Mouse (Mus musculus) MEL (cell line): ENCODE data around the gene Pitpnb. TPM values are rescaled to one million over a fixed set of nuclear protein-coding genes. Genes with fewer than 3 reads are reported as not detected.

Experiments
- DNase-seq: peaks from one replicate; pipeline ENCODE4 v3.0.0; 2011; ENCODE audit warnings: low read depth, low spot score
- H3K27ac ChIP-seq: 2 replicates; pipeline ENCODE4 v1.5.1; 2012; ENCODE audit warnings: low read depth, mild to moderate bottlenecking, control low read depth, low read length, moderate library complexity; ENCODE audit not compliant: control insufficient read depth
- H3K27me3 ChIP-seq, 2 experiments: fragments of 150-350 bp in 1 of 2; sonication (generic) in 1 of 2; 2 replicates each; pipeline ENCODE4 v1.6.1; 2012; ENCODE audit warnings: low read length in 2 of 2, mild to moderate bottlenecking in 2 of 2, improper control_type of control experiment in 1 of 2, moderate library complexity in 1 of 2; ENCODE audit not compliant: insufficient read depth in 2 of 2, control insufficient read depth in 1 of 2
- H3K36me3 ChIP-seq, 2 experiments: 2 replicates each; pipeline ENCODE4 v1.6.1; 2012 to 2014; ENCODE audit warnings: low read length in 2 of 2, improper control_type of control experiment in 1 of 2, inconsistent platforms in 1 of 2, mild to moderate bottlenecking in 1 of 2; ENCODE audit not compliant: insufficient read depth in 2 of 2, control insufficient read depth in 1 of 2
- H3K4me1 ChIP-seq, 2 experiments: fragments of 150-350 bp in 1 of 2; sonication (generic) in 1 of 2; 2 replicates each; pipeline ENCODE4 v1.6.1; 2012; ENCODE audit warnings: low read length in 2 of 2, improper control_type of control experiment in 1 of 2, mild to moderate bottlenecking in 1 of 2; ENCODE audit not compliant: insufficient read depth in 2 of 2, control insufficient read depth in 1 of 2
- H3K4me3 ChIP-seq, 2 experiments: fragments of 150-350 bp in 1 of 2; sonication (generic) in 1 of 2; 2 replicates each; pipeline ENCODE4 v1.5.1; 2012; ENCODE audit warnings: low read depth in 2 of 2, low read length in 2 of 2, mild to moderate bottlenecking in 2 of 2, moderate library complexity in 2 of 2, control low read depth in 1 of 2, improper control_type of control experiment in 1 of 2; ENCODE audit not compliant: control insufficient read depth in 1 of 2, insufficient read depth in 1 of 2
- H3K79me2 ChIP-seq: 2 replicates; pipeline ENCODE4 v1.6.1; 2012; ENCODE audit warnings: mild to moderate bottlenecking, low read length, moderate library complexity; ENCODE audit not compliant: control insufficient read depth, poor library complexity, insufficient read depth
- H3K9ac ChIP-seq: 2 replicates; pipeline ENCODE4 v1.6.1; 2012; ENCODE audit warnings: low read depth, mild to moderate bottlenecking, control low read depth, low read length, moderate library complexity; ENCODE audit not compliant: control insufficient read depth, poor library complexity, severe bottlenecking
- H3K9me3 ChIP-seq: fragments of 150-350 bp; sonication (generic); replicated peaks from 2 replicates; pipeline ENCODE4 v1.6.1; 2012; ENCODE audit warnings: mild to moderate bottlenecking, low read length, improper control_type of control experiment, moderate library complexity; ENCODE audit not compliant: insufficient read depth
- BHLHE40 ChIP-seq: IDR thresholded peaks from 2 replicates; pipeline ENCODE4 v1.6.1; 2012; ENCODE audit warnings: low read depth, mild to moderate bottlenecking, inconsistent platforms, low read length, improper control_type of control experiment, borderline replicate concordance
- CTCF ChIP-seq, 3 experiments: IDR thresholded peaks in 2 of 3; conservative IDR thresholded peaks in 1 of 3; 2 replicates each; pipeline ENCODE4 v1.5.1; 2011 to 2012; ENCODE audit warnings: low read length in 3 of 3, low read depth in 2 of 3, mild to moderate bottlenecking in 2 of 3, improper control_type of control experiment in 1 of 3, inconsistent platforms in 1 of 3, mixed read lengths in 1 of 3, moderate library complexity in 1 of 3; ENCODE audit not compliant: control insufficient read depth in 1 of 3, insufficient read depth in 1 of 3, poor library complexity in 1 of 3, severe bottlenecking in 1 of 3
- ELF1 ChIP-seq: IDR thresholded peaks from 2 replicates; pipeline ENCODE4 v1.6.1; 2014; ENCODE audit warnings: low read depth, mild to moderate bottlenecking, inconsistent platforms, low read length, improper control_type of control experiment, moderate library complexity
- GATA1 ChIP-seq: IDR thresholded peaks from 2 replicates; pipeline ENCODE4 v1.6.1; 2011; ENCODE audit warnings: low read depth, low read length, improper control_type of control experiment
- HCFC1 ChIP-seq: IDR thresholded peaks from 2 replicates; pipeline ENCODE4 v1.6.1; 2012; ENCODE audit warnings: low read depth, mild to moderate bottlenecking, inconsistent platforms, low read length, improper control_type of control experiment, moderate library complexity
- MAZ ChIP-seq: IDR thresholded peaks from 2 replicates; pipeline ENCODE4 v1.6.1; 2012; ENCODE audit warnings: low read depth, mild to moderate bottlenecking, inconsistent platforms, low read length, improper control_type of control experiment
- MXI1 ChIP-seq: IDR thresholded peaks from 2 replicates; pipeline ENCODE4 v1.6.1; 2011; ENCODE audit warnings: mild to moderate bottlenecking, low read depth, low read length, improper control_type of control experiment
- MYC ChIP-seq: IDR thresholded peaks from 2 replicates; pipeline ENCODE4 v1.6.1; 2011; ENCODE audit warnings: low read depth, mild to moderate bottlenecking, low read length, improper control_type of control experiment, moderate library complexity
- POLR2A ChIP-seq, 2 experiments: IDR thresholded peaks; 2 replicates each; pipeline ENCODE4 v1.6.1; 2011 to 2012; ENCODE audit warnings: low read length in 2 of 2, mild to moderate bottlenecking in 2 of 2, control low read depth in 1 of 2, improper control_type of control experiment in 1 of 2, low read depth in 1 of 2, moderate library complexity in 1 of 2; ENCODE audit not compliant: control insufficient read depth in 1 of 2, insufficient read depth in 1 of 2, poor library complexity in 1 of 2
- POLR2AphosphoS5 ChIP-seq: IDR thresholded peaks from 2 replicates; pipeline ENCODE4 v1.6.1; 2012; ENCODE audit warnings: low read depth, borderline replicate concordance, mild to moderate bottlenecking, inconsistent platforms, low read length, moderate library complexity, mixed read lengths
- TCF12 ChIP-seq: IDR thresholded peaks from 2 replicates; pipeline ENCODE4 v1.6.1; 2014; ENCODE audit warnings: low read depth, mild to moderate bottlenecking, inconsistent platforms, low read length, improper control_type of control experiment, moderate library complexity
- USF1 ChIP-seq: IDR thresholded peaks from 2 replicates; pipeline ENCODE4 v1.6.1; 2014; ENCODE audit warnings: low read depth, mild to moderate bottlenecking, inconsistent platforms, low read length, improper control_type of control experiment, moderate library complexity
- USF2 ChIP-seq, 2 experiments: IDR thresholded peaks; 2 replicates each; pipeline ENCODE4 v1.6.1; 2011 to 2012; ENCODE audit warnings: improper control_type of control experiment in 2 of 2, low read length in 2 of 2, borderline replicate concordance in 1 of 2, inconsistent platforms in 1 of 2, low read depth in 1 of 2, mild to moderate bottlenecking in 1 of 2; ENCODE audit not compliant: insufficient read depth in 1 of 2
- ZC3H11A ChIP-seq: IDR thresholded peaks from 2 replicates; pipeline ENCODE4 v1.6.1; 2012; ENCODE audit warnings: low read depth, mild to moderate bottlenecking, inconsistent platforms, low read length, improper control_type of control experiment
- ZKSCAN1 ChIP-seq: IDR thresholded peaks from 2 replicates; pipeline ENCODE4 v1.6.1; 2012; ENCODE audit warnings: low read depth, mild to moderate bottlenecking, inconsistent platforms, low read length, improper control_type of control experiment, moderate library complexity
- ZNF384 ChIP-seq: IDR thresholded peaks from 2 replicates; pipeline ENCODE4 v1.6.1; 2012; ENCODE audit warnings: low read depth, mild to moderate bottlenecking, inconsistent platforms, low read length, improper control_type of control experiment
- polyA plus RNA-seq, 2 experiments: library from polyadenylated mRNA; stranded (reverse) in 1 of 2; unstranded in 1 of 2; fragments of >175 nt in 1 of 2; fragments of >200 nt in 1 of 2; gene quantifications; 2 replicates each; pipeline versions ENCODE4 v1.2.1 to v1.2.4; 2012; ENCODE audit warnings: low replicate concordance in 2 of 2, low read depth in 1 of 2; ENCODE audit not compliant: insufficient read length in 2 of 2, insufficient read depth in 1 of 2, missing spikeins in 1 of 2
- total RNA-seq: library from RNA; depleted of rRNA; stranded (reverse); fragments of 300-350 nt; gene quantifications from 2 replicates; pipeline ENCODE4 v1.2.3, GENCODE M21; 2012

Gene Pitpnb
- total and polyA plus RNA-seq, 3 experiments, result 21.8 to 111 (median 88.5) TPM

DNA sequence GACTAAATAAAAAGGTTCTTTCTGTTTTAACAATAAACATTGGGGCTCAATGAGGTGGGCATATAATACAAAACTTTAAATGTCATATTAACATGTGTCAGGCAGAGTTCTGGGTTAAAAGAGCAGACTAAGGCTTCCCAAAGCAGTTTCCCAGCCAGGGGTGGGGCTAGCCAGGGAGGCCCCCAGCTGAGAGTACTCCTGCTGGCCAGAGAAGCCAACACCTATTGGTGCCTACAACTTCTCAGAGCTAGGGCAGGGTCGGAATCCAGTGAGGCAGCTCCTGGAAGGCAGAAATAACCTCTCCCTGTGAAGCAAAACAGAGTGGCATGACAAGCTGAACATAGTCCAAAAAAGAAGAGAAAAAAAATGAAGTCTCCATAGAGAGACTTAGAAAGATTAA lies 11.6 kb upstream of the Pitpnb start:
- H3K27me3 ChIP-seq, result peaks cover 0 to 8% of the 10 kb centered on the region in 2 experiments; a peak in 3 of 4 replicates
- H3K4me3 ChIP-seq, result no peak overlapping the region
- H3K27ac ChIP-seq, result no peak overlapping the region
- H3K36me3 ChIP-seq, result no peaks in the 10 kb centered on the region; a peak in 1 of 4 replicates
- no peaks in the 10 kb centered on the region for H3K79me2 ChIP-seq
- peaks cover 0 to 3% of the 10 kb centered on the region in 2 experiments; a peak in 1 of 4 replicates for H3K4me1 ChIP-seq
- H3K9me3 ChIP-seq, result no peaks in the 10 kb centered on the region
- DNase-seq, result no peak
- TF ChIP-seq POLR2A (IDR thresholded peaks at IDR 0.05; ENCODE audit: control insufficient read depth in 1 of 2, insufficient read depth in 1 of 2, low read depth in 1 of 2, low read length in 2 of 2, poor library complexity in 1 of 2), result no peak
- no peak for TF ChIP-seq BHLHE40
- no peak for TF ChIP-seq ZNF384
- no peak for TF ChIP-seq ZC3H11A
- no peak for TF ChIP-seq TCF12
- TF ChIP-seq MAZ, result no peak
- no peak for TF ChIP-seq ELF1
- TF ChIP-seq USF2 (IDR thresholded peaks at IDR 0.05; ENCODE audit: borderline replicate concordance in 1 of 2, insufficient read depth in 1 of 2, low read depth in 1 of 2, low read length in 2 of 2), result no peak
- TF ChIP-seq MYC, result no peak
- TF ChIP-seq CTCF (IDR thresholded peaks at IDR 0.05 in 2 of 3, conservative IDR thresholded peaks at IDR 0.05 in 1 of 3; ENCODE audit: control insufficient read depth in 1 of 3, insufficient read depth in 1 of 3, low read depth in 2 of 3, low read length in 3 of 3, poor library complexity in 1 of 3, severe bottlenecking in 1 of 3), result no peak
- no peak for TF ChIP-seq USF1
- no peak for TF ChIP-seq HCFC1
- TF ChIP-seq GATA1, result no peak
- no peak for TF ChIP-seq MXI1
- no peak for TF ChIP-seq ZKSCAN1
- no peak for TF ChIP-seq POLR2AphosphoS5
- H3K9ac ChIP-seq, result no peak overlapping the region

DNA sequence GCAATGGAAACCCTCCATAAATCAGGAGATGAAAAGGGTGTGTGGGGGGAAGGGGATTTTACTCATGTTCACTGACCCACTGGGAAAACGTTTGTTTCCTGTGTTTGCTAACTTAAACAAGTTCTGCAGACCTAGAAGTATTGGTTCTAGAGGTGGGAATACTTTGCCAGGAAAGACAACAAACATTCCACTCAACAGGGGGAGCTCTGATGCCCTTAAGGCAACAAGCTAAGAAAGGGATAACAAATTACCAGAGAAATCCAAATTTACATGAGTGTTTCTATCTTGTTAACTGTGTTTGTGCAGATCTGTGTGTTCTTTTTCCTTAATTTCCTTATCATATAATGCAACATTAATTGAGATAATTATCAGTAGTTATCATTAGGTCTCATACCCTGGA lies 4.8 kb upstream of the Pitpnb start:
- no peak for TF ChIP-seq POLR2AphosphoS5
- no peak for TF ChIP-seq MXI1
- H3K9me3 ChIP-seq, result no peaks in the 10 kb centered on the region
- H3K27ac ChIP-seq, result no peak overlapping the region
- peaks cover 10 to 16% of the 10 kb centered on the region in 2 experiments; a peak in 3 of 4 replicates for H3K4me1 ChIP-seq
- peaks cover 7% of the 10 kb centered on the region for H3K79me2 ChIP-seq
- no peak overlapping the region for H3K9ac ChIP-seq
- peaks cover 0 to 8% of the 10 kb centered on the region in 2 experiments; a peak in 2 of 4 replicates for H3K36me3 ChIP-seq
- DNase-seq, result no peak
- H3K4me3 ChIP-seq, result no peak overlapping the region
- peaks cover 0 to 8% of the 10 kb centered on the region in 2 experiments; a peak in 3 of 4 replicates for H3K27me3 ChIP-seq
